Mouse (Mus musculus): Measurements from ENCODE around the gene Btnl10.
"Not testable (repeated sequence)": the region's sequence is repeated elsewhere in the genome, so short reads cannot be mapped to it uniquely, and the experiment has no call there.

Btnl10 gene

GRCm38 (mm10) chr11:58931576-58931975, 13.9 kb downstream of the Btnl10 start:
- DNase-seq: peak; percentile 46

- no peak for DNase-seq
These were observed 20.2 kb downstream of the Btnl10 start for GRCm38 (mm10) chr11:58937909-58938308.

- peak; percentile 92 for DNase-seq
These were observed 20.8 kb downstream of the Btnl10 start, which contains the start of gene Rnf187 for GRCm38 (mm10) chr11:58938322-58939087. Gene Rnf187, minus strand, starts transcription at chr11:58938916.

- DNase-seq: no peak
These were observed 21.4 kb downstream of the Btnl10 start for GRCm38 (mm10) chr11:58939088-58939439.

- no peak for DNase-seq
These were observed 26.4 kb downstream of the Btnl10 start for GRCm38 (mm10) chr11:58944136-58944535.

- DNase-seq: no peak
These were observed 29.6 kb downstream of the Btnl10 start for GRCm38 (mm10) chr11:58947306-58947705.

- DNase-seq: peak; percentile 77
These were observed 30.3 kb downstream of the Btnl10 start for GRCm38 (mm10) chr11:58947798-58948528.

GRCm38 (mm10) chr11:58948542-58949479, 31.1 kb downstream of the Btnl10 start, which contains the start of gene Hist3h2ba:
Gene Hist3h2ba, plus strand, starts transcription at chr11:58948920.
- DNase-seq: peak; percentile 85

- DNase-seq: peak; percentile 54
These were observed 32.0 kb downstream of the Btnl10 start for GRCm38 (mm10) chr11:58949480-58950431.

- DNase-seq: no peak
These were observed 33.5 kb downstream of the Btnl10 start for GRCm38 (mm10) chr11:58951210-58951609.

GRCm38 (mm10) chr11:58953351-58954169, 35.9 kb downstream of the Btnl10 start:
- DNase-seq: peak; percentile 59

GRCm38 (mm10) chr11:58954170-58954419, 36.4 kb downstream of the Btnl10 start:
- DNase-seq: not testable (repeated sequence)

- peak; percentile 88 for DNase-seq
These were observed 36.9 kb downstream of the Btnl10 start, which contains the start of the genes Hist3h2a and Trim17 for GRCm38 (mm10) chr11:58954420-58955142. Gene Hist3h2a, plus strand, starts transcription at chr11:58954685. Gene Trim17, plus strand, starts transcription at chr11:58954685.

- DNase-seq: peak; percentile 56
These were observed 37.6 kb downstream of the Btnl10 start for GRCm38 (mm10) chr11:58955143-58955867.

- no peak for DNase-seq
These were observed 38.2 kb downstream of the Btnl10 start for GRCm38 (mm10) chr11:58955868-58956257.

GRCm38 (mm10) chr11:58957226-58957914, 39.7 kb downstream of the Btnl10 start:
- DNase-seq: no peak

GRCm38 (mm10) chr11:58958536-58958935, 40.8 kb downstream of the Btnl10 start:
- no peak for DNase-seq

- no peak for DNase-seq
These were observed 41.6 kb downstream of the Btnl10 start for GRCm38 (mm10) chr11:58959186-58959825.

Data from thymus, postnatal 14 days (tissue).